Mouse (Mus musculus) CH12.LX (cell line): Measurements from ENCODE around the gene Npr3. TPM values are rescaled to one million over a fixed set of nuclear protein-coding genes. Genes with fewer than 3 reads are reported as not detected.

Source experiments
- DNase-seq: peaks from one replicate; pipeline ENCODE4 v3.0.0-alpha.2; 2013; ENCODE audit errors: extremely low read depth
- H3K27ac ChIP-seq: 2 replicates; pipeline ENCODE4 v1.5.1; 2012; ENCODE audit warnings: low read depth, mild to moderate bottlenecking, control low read depth, moderate library complexity; ENCODE audit not compliant: insufficient read depth
- H3K27me3 ChIP-seq: replicated peaks from 2 replicates; pipeline ENCODE3; 2012; ENCODE audit warnings: inconsistent platforms
- H3K36me3 ChIP-seq, 2 experiments: replicated peaks in 1 of 2; 2 replicates each; pipeline versions ENCODE3 to v1.6.1; 2012; ENCODE audit warnings: inconsistent platforms in 1 of 2, low read length in 1 of 2, mild to moderate bottlenecking in 1 of 2, mixed read lengths in 1 of 2, moderate library complexity in 1 of 2; ENCODE audit not compliant: control insufficient read depth in 1 of 2, insufficient read depth in 1 of 2
- H3K4me1 ChIP-seq, 2 experiments: 2 replicates each; pipeline ENCODE4 v1.6.1; 2012; ENCODE audit warnings: inconsistent platforms in 1 of 2, moderate library complexity in 1 of 2; ENCODE audit not compliant: insufficient read depth in 2 of 2, control insufficient read depth in 1 of 2
- H3K4me2 ChIP-seq: 2 replicates; pipeline ENCODE4 v1.6.1; 2012; ENCODE audit warnings: low read depth, mild to moderate bottlenecking, control low read depth; ENCODE audit not compliant: poor library complexity, insufficient read depth, severe bottlenecking
- H3K4me3 ChIP-seq, 3 experiments: fragments of 150-350 bp in 1 of 3; sonication (generic) in 1 of 3; replicated peaks in 1 of 3; 2 replicates each; pipeline versions ENCODE3 to v1.5.1; 2011 to 2012; ENCODE audit warnings: low read depth in 2 of 3, low read length in 2 of 3, mild to moderate bottlenecking in 2 of 3, moderate library complexity in 2 of 3, control low read depth in 1 of 3, improper control_type of control experiment in 1 of 3, inconsistent platforms in 1 of 3, mixed read lengths in 1 of 3; ENCODE audit not compliant: poor library complexity in 1 of 3
- H3K79me2 ChIP-seq: replicated peaks from 2 replicates; pipeline ENCODE4 v1.6.1; 2012; ENCODE audit warnings: mild to moderate bottlenecking, moderate library complexity; ENCODE audit not compliant: control insufficient read depth, poor library complexity, insufficient read depth, severe bottlenecking; ENCODE audit errors: extremely low read depth
- H3K9ac ChIP-seq: 2 replicates; pipeline ENCODE4 v1.6.1; 2012; ENCODE audit warnings: low read depth, mild to moderate bottlenecking, control low read depth, moderate library complexity; ENCODE audit not compliant: insufficient read depth
- H3K9me3 ChIP-seq: replicated peaks from 2 replicates; pipeline ENCODE3; 2012; ENCODE audit warnings: low read length, inconsistent platforms, mixed read lengths
- CHD1 ChIP-seq: IDR thresholded peaks from 2 replicates; pipeline ENCODE4 v1.6.1; 2012; ENCODE audit warnings: low read depth, low read length, improper control_type of control experiment, inconsistent platforms
- CTCF ChIP-seq, 2 experiments: IDR thresholded peaks in 1 of 2; conservative IDR thresholded peaks in 1 of 2; 2 replicates each; pipeline ENCODE4 v1.5.1; 2011 to 2012; ENCODE audit warnings: low read depth in 2 of 2, low read length in 2 of 2, improper control_type of control experiment in 1 of 2, inconsistent platforms in 1 of 2, mild to moderate bottlenecking in 1 of 2, moderate library complexity in 1 of 2
- ETS1 ChIP-seq: conservative IDR thresholded peaks from 2 replicates; pipeline ENCODE4 v1.6.1; 2012; ENCODE audit warnings: low read depth, mild to moderate bottlenecking, inconsistent platforms, low read length, improper control_type of control experiment, moderate library complexity
- GABPA ChIP-seq: IDR thresholded peaks from 2 replicates; pipeline ENCODE4 v1.6.1; 2012; ENCODE audit warnings: low read depth, low read length, improper control_type of control experiment, inconsistent platforms; ENCODE audit not compliant: insufficient replicate concordance
- MAFK ChIP-seq: IDR thresholded peaks from 2 replicates; pipeline ENCODE4 v1.6.1; 2011; ENCODE audit warnings: low read length, improper control_type of control experiment; ENCODE audit not compliant: insufficient replicate concordance
- MXI1 ChIP-seq: IDR thresholded peaks from 2 replicates; pipeline ENCODE4 v1.6.1; 2011; ENCODE audit warnings: mild to moderate bottlenecking, low read depth, low read length, improper control_type of control experiment
- PAX5 ChIP-seq: IDR thresholded peaks from 2 replicates; pipeline ENCODE4 v1.6.1; 2012; ENCODE audit warnings: low read length, inconsistent platforms, mixed read lengths
- POLR2A ChIP-seq: IDR thresholded peaks from 2 replicates; pipeline ENCODE4 v1.6.1; 2011; ENCODE audit warnings: low read depth, mild to moderate bottlenecking, improper control_type of control experiment, low read length
- POLR2AphosphoS2 ChIP-seq: IDR thresholded peaks from 2 replicates; pipeline ENCODE4 v1.6.1; 2011; ENCODE audit warnings: low read depth, low read length, improper control_type of control experiment
- RAD21 ChIP-seq: IDR thresholded peaks from 2 replicates; pipeline ENCODE4 v1.6.1; 2011; ENCODE audit warnings: low read depth, mild to moderate bottlenecking, low read length, improper control_type of control experiment, moderate library complexity
- SMC3 ChIP-seq: IDR thresholded peaks from 2 replicates; pipeline ENCODE4 v1.6.1; 2011; ENCODE audit warnings: low read depth, low read length, improper control_type of control experiment
- UBTF ChIP-seq: IDR thresholded peaks from 2 replicates; pipeline ENCODE4 v1.6.1; 2012; ENCODE audit warnings: low read depth, mild to moderate bottlenecking, inconsistent platforms, low read length, improper control_type of control experiment, moderate library complexity
- ZKSCAN1 ChIP-seq: IDR thresholded peaks from 2 replicates; pipeline ENCODE4 v1.6.1; 2012; ENCODE audit warnings: low read depth, inconsistent platforms, low read length, improper control_type of control experiment, borderline replicate concordance
- ZMIZ1 ChIP-seq: IDR thresholded peaks from 2 replicates; pipeline ENCODE4 v1.6.1; 2012; ENCODE audit warnings: low read depth, mild to moderate bottlenecking, inconsistent platforms, low read length, improper control_type of control experiment
- ZNF384 ChIP-seq: IDR thresholded peaks from 2 replicates; pipeline ENCODE4 v1.6.1; 2012; ENCODE audit warnings: low read depth, low read length, improper control_type of control experiment, inconsistent platforms
- dilution Hi-C: fragments of 300-500 bp; cut with MboI; formaldehyde crosslinking; loops from 2 replicates; pipeline ENCODE4 v1.14.3; 2020; ENCODE audit warnings: low sequenced_read_pairs; ENCODE audit not compliant: extremely low pct_unique_long_range_greater_than_20kb, extremely low pct_ligation_motif_present
- in situ Hi-C: fragments of 300-500 bp; cut with MboI; formaldehyde crosslinking; loops from 3 replicates; pipeline ENCODE4 v1.14.3; 2019; ENCODE audit warnings: low sequenced_read_pairs, low pct_ligation_motif_present, low pct_unique_long_range_greater_than_20kb, mixed read lengths
- polyA plus RNA-seq: library from polyadenylated mRNA; unstranded; fragments of >175 nt; gene quantifications from 2 replicates; pipeline ENCODE4 v1.2.1, GENCODE M21; 2012; ENCODE audit warnings: low read depth; ENCODE audit not compliant: insufficient read length
- total RNA-seq, 2 experiments: library from RNA; depleted of rRNA; stranded (reverse); fragments of 300-350 nt in 1 of 2; fragments of >200 nt in 1 of 2; gene quantifications; 2 replicates each; pipeline ENCODE4 v1.2.3; 2012 to 2014

Npr3 gene
- total and polyA plus RNA-seq, 3 experiments, result not detected

- H3K4me2 ChIP-seq, result no peak overlapping the region
- H3K79me2 ChIP-seq, result no peaks in the 10 kb centered on the region
- H3K27ac ChIP-seq, result no peak overlapping the region
- no peak for DNase-seq
- no peaks in the 10 kb centered on the region for H3K27me3 ChIP-seq
- H3K36me3 ChIP-seq, result no peaks in the 10 kb centered on the region
- no peaks in the 10 kb centered on the region for H3K4me1 ChIP-seq
- H3K9me3 ChIP-seq, result no peaks in the 10 kb centered on the region
- in situ Hi-C loops (no loop called here), dilution Hi-C loops (no loop called here)
- TF ChIP-seq CHD1 (no peak), CTCF (conservative IDR thresholded peaks at IDR 0.05 in 1 of 2, IDR thresholded peaks at IDR 0.05 in 1 of 2; ENCODE audit: low read depth in 2 of 2, low read length in 2 of 2) (no peak), RAD21 (no peak)
- TF ChIP-seq, all 38 proteins: peak for 0
- no peak overlapping the region for H3K9ac ChIP-seq
- H3K4me3 ChIP-seq, result no peak overlapping the region
Observed at GRCm38 (mm10) chr15:11863540-11863818, 43.6 kb downstream of the Npr3 start.

GRCm38 (mm10) chr15:11862785-11863539 lies 44.1 kb downstream of the Npr3 start:
- DNase-seq, result no peak
- dilution Hi-C loops, result no loop called here
- no peak overlapping the region for H3K4me3 ChIP-seq
- no peaks in the 10 kb centered on the region for H3K4me1 ChIP-seq
- no peaks in the 10 kb centered on the region for H3K9me3 ChIP-seq
- no peak overlapping the region for H3K9ac ChIP-seq
- H3K27ac ChIP-seq, result no peak overlapping the region
- TF ChIP-seq ZMIZ1, result no peak
- TF ChIP-seq SMC3, result no peak
- no peak overlapping the region for H3K4me2 ChIP-seq
- no peaks in the 10 kb centered on the region for H3K27me3 ChIP-seq
- no peaks in the 10 kb centered on the region for H3K79me2 ChIP-seq
- no peaks in the 10 kb centered on the region for H3K36me3 ChIP-seq
- in situ Hi-C loops, result no loop called here

- no peak overlapping the region for H3K4me3 ChIP-seq
- no peaks in the 10 kb centered on the region for H3K4me1 ChIP-seq
- in situ Hi-C loops (no loop called here), dilution Hi-C loops (no loop called here)
- no peak overlapping the region for H3K4me2 ChIP-seq
- no peaks in the 10 kb centered on the region for H3K79me2 ChIP-seq
- no peak for TF ChIP-seq GABPA
- H3K36me3 ChIP-seq, result no peaks in the 10 kb centered on the region
- no peak for DNase-seq
- no peak overlapping the region for H3K27ac ChIP-seq
- no peak overlapping the region for H3K9ac ChIP-seq
- no peaks in the 10 kb centered on the region for H3K9me3 ChIP-seq
- no peaks in the 10 kb centered on the region for H3K27me3 ChIP-seq
Observed at GRCm38 (mm10) chr15:11862253-11862652, 44.8 kb downstream of the Npr3 start.

GRCm38 (mm10) chr15:11860259-11860658 lies 46.8 kb downstream of the Npr3 start:
- no peaks in the 10 kb centered on the region for H3K27me3 ChIP-seq

More at GRCm38 (mm10) chr15:11860259-11860658, 46.8 kb downstream of the Npr3 start:
- Histone ChIP-seq H3K4me1 (no peaks in the 10 kb centered on the region), H3K27ac (no peak overlapping the region), H3K9me3 (no peaks in the 10 kb centered on the region), H3K4me3 (no peak overlapping the region), H3K79me2 (no peaks in the 10 kb centered on the region), H3K4me2 (no peak overlapping the region), H3K36me3 (no peaks in the 10 kb centered on the region), H3K9ac (no peak overlapping the region)
- DNase-seq, result no peak
- in situ Hi-C loops, result no loop called here
- TF ChIP-seq POLR2AphosphoS2 (no peak), UBTF (no peak), ZKSCAN1 (no peak), MAFK (no peak), ETS1 (no peak), POLR2A (no peak), ZNF384 (no peak), MXI1 (no peak), CTCF (conservative IDR thresholded peaks at IDR 0.05 in 1 of 2, IDR thresholded peaks at IDR 0.05 in 1 of 2; ENCODE audit: low read depth in 2 of 2, low read length in 2 of 2) (no peak), PAX5 (no peak)
- dilution Hi-C loops, result no loop called here
